Mouse (Mus musculus) erythroid progenitor cell, adult 5-6 weeks (primary cell): ENCODE results near the gene Slc25a36. TPM values are rescaled to one million over a fixed set of nuclear protein-coding genes. Genes with fewer than 3 reads are reported as not detected.

ENCODE experiments used
- ATAC-seq: replicated peaks from 2 replicates; pipeline ENCODE4 v1.8.0; 2016; ENCODE audit warnings: moderate number of reproducible peaks, mild to moderate bottlenecking, moderate TSS enrichment, inconsistent platforms; ENCODE audit not compliant: poor library complexity, low FRiP score, severe bottlenecking
- total RNA-seq, 2 experiments: library from RNA; stranded (forward) in 1 of 2; stranded (reverse) in 1 of 2; fragments of 150-400 nt in 1 of 2; fragments of 186-747, 209-891 nt in 1 of 2; gene quantifications; 2 replicates each; pipeline versions ENCODE4 v1.2.3 to v1.2.4; 2015 to 2017; ENCODE audit warnings: low replicate concordance in 2 of 2

Slc25a36 gene
- total RNA-seq, 2 experiments from 2014 or later, result 16.0 to 17.2 TPM

DNA sequence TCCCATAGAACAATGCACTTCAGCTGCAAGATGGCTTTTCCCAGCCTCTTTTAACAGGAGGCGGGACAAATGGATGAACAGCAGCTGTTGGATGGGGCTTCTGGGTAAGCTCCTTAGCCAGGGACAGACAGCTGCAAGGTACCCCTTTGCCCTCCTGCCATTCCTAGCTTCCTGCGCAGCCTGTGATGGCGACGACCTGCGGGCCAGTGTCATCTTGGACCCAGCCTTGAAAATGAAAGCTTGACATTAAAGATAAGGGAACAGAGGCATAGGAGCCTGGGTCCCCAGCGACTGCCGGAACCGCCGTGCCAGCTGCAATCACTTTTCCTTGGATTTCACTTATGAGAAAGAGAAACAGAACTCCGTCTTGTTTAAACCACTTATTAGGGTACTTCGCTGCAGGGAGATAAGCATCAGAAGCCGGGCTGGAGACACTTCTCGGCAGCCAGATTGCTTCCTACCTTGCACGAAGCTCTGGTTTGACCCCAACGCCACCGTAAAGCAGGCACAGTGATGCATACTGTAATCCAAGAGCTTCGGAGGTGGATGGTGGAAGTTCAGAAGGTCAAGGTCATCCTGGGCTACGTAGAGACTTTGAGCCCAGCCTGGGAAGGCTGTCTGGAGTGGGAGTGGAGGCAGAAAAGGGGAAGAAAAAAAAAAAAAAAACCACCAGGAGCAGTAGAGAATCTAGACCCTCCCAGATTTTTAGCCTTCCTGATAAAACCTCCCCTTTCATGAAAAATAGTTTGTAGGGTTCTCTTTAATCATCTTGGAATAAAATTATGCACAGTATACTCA, 54.2 kb downstream of the Slc25a36 start:
- ATAC-seq, result no peak

DNA sequence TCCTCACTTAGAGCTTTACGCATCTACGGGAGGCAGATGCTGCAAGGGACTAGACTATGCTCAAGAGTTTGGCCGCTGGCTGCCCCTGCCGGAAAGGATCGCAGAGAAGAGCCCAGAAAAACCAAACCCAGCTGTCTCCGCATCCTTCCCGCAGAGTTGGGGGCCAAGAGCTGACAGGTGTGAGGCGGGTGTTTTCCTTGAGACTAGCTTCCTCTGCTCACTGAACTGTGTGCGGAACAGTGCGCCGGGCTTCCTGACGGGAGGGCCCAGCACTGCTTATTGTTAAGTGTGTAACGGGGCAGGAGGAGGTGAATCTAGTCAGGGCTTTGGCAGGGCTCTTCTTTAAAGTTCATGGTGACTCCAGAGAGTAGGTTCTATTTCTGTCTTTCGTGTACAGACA, 55.1 kb downstream of the Slc25a36 start:
- no peak for ATAC-seq

DNA sequence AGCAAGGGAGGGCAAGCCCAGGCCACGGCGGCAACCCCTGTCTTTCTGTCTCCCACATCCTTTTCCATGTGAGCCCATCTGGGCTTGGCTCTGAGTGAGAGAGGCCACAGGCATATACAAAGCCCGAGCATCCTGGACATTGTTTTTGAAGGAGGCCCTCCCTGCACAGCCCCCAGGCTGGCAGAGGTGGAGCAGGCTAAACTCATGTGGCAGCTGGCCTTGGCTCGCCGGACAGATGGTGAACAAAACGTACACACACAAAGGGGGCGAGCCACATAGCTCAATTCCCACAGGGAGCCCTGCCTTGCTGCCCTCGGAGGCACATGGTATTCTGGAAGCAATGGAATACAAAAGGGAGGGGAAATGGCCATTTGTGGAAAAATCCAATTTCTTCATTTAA, 59.8 kb downstream of the Slc25a36 start:
- ATAC-seq, result no peak

DNA sequence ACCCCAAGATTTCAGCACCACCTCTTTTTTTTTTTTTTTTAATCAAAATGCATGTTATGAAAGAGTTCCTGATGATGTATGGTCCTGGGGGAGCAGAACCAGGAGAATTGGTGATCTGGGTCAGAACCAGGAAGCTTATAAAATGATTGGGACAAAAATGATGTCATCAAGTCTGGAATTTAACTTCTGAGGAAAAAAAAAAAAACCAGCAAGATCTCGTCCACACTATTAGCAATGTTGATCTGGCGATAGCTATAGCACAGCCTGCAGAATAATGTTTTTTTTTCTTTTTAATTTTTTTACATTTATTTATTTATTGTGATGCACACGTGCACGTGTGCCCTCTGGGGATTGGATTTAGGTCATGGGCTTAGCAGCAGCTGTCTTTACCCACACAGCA, 64.7 kb downstream of the Slc25a36 start:
- ATAC-seq, result no peak

DNA sequence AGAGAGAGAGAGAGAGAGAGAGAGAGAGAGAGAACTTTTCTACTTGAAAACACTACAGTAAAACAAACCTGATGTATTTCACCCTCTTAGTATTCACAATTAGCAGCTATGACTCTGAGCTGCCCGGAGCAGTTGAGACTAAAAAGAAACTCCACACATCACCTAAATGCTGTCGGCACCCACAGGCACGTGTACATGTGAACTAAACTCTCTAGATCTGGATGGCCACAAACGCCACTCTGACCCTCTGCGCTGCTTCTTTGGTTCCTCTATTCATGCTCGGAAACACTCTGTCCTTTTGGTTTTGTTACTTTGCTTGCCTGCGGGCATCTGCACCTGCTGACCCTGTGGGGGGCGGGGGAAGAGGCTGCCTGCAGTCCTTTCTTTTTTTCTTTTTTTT, 69.3 kb downstream of the Slc25a36 start:
- ATAC-seq, result no peak

DNA sequence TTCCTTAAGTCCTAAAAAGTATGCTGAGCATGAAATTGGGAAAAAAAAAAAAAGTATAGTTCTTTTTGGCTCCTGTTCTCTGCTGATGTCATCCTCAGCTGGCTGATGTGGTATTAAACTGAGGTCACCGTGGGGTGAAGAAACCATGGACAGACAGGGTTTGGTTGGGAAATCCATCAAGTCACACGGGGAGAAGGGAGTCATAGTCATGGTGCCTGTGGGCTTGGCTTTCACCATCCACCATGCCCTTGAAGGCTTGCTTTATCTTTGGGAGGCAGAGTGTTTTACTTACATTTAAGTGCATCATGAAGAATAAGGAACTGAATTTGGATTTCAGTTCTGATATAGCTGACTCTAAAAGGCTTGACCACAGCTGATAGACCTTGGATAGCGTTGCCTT, 72.9 kb downstream of the Slc25a36 start:
- ATAC-seq, result no peak

DNA sequence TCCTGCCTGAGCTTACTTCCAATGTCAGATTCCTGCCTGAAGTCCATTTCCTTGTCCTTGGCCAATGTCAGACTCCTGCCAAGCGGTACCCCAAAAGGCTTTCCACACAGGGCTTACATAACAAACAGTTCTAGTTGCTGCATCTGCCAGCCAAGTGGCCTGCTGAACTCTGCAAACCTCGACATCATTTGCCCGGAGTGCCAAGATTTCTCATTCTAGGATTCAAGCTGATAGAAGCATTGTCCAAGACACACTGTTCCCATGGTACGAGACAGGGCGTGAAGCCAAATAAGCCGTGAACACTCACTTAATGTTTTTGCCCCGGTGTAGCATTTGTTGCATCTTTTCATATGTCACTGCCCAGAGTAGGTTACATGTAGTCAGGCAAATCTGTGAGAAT, 74.3 kb downstream of the Slc25a36 start:
- no peak for ATAC-seq

DNA sequence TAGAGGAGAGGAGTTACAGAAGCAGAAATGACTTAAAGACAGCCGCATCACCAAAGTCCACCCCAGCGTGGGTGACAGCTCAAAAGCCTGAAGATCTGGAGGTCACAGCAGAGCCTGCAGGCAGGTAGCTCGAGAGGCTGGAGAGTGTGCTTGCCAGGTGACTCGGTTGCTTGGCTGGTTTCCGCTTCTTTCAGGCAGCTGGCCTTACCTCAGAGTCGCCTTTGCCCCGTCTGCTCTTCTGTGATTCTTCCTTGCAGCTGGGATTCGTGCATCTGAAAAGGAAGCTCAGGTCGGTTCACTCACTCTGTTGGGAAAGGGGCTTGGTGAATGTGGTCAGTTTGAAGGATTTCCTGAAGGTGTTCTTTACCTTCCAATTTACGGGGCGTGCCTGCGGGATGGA, 83.6 kb downstream of the Slc25a36 start:
- no peak for ATAC-seq

DNA sequence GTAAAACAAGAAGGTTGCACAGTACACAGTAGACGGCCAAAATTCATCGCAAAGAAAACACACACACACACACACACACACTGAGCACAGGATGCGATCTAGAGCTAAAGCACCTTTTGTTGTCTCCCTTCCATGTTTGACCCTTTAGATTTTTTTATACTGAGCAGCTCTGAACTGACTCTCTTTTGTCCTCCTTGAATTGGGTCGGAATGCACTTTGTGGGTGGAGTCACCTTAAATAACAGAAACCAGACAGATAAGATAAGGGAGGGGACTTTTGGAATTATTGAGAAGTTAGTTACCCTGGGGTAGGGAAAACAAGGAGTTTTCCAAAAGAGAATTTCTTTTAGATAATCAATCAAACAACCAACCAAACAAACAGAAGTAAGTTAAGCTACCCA, 85.0 kb downstream of the Slc25a36 start:
- ATAC-seq, result no peak

Other genes with a start within 250 kb of the Slc25a36 start
- 14.8 and 20.1 TPM in 2 replicates for gene Pxylp1, start 218.5 kb downstream of the Slc25a36 start, total RNA-seq (2015; ENCODE audit: low replicate concordance)
- 5.4 and 8.7 TPM in 2 replicates for gene Pxylp1, start 218.5 kb downstream of the Slc25a36 start, total RNA-seq (2017; ENCODE audit: low replicate concordance)
- gene Spsb4, start 92.3 kb downstream of the Slc25a36 start, total RNA-seq (2015; ENCODE audit: low replicate concordance), result 3.4 TPM in 1 of 2 replicates, not detected in the other
- gene Spsb4, start 92.3 kb downstream of the Slc25a36 start, total RNA-seq (2017; ENCODE audit: low replicate concordance), result not detected in 2 replicates